Mouse (Mus musculus) forebrain, embryonic 13.5 days (tissue): ENCODE results near the gene Stk36. TPM values are rescaled to one million over a fixed set of nuclear protein-coding genes. Genes with fewer than 3 reads are reported as not detected.

Experiments used
- ATAC-seq: fragments of 200-750 bp; cut with Nextera tagmentation; 2 replicates; pipeline ENCODE4 v1.8.0; 2017
- H3K27ac ChIP-seq: fragments of 300-500 bp; sonication (generic); 2 replicates; pipeline ENCODE4 v1.5.1; 2015; ENCODE audit warnings: inconsistent platforms, mild to moderate bottlenecking, moderate library complexity
- H3K27me3 ChIP-seq: fragments of 300-500 bp; sonication (generic); 2 replicates; pipeline ENCODE4 v1.6.1; 2015; ENCODE audit warnings: mild to moderate bottlenecking, inconsistent platforms
- H3K36me3 ChIP-seq: fragments of 300-500 bp; sonication (generic); 2 replicates; pipeline ENCODE4 v1.6.1; 2015; ENCODE audit warnings: mild to moderate bottlenecking, inconsistent platforms; ENCODE audit not compliant: poor library complexity, severe bottlenecking
- H3K4me1 ChIP-seq: fragments of 300-500 bp; sonication (generic); 2 replicates; pipeline ENCODE4 v1.6.1; 2015; ENCODE audit warnings: inconsistent platforms
- H3K4me2 ChIP-seq: fragments of 300-500 bp; sonication (generic); 2 replicates; pipeline ENCODE4 v1.6.1; 2015; ENCODE audit warnings: inconsistent platforms, mild to moderate bottlenecking, moderate library complexity
- H3K4me3 ChIP-seq: fragments of 300-500 bp; sonication (generic); 2 replicates; pipeline ENCODE4 v1.5.1; 2015; ENCODE audit warnings: mild to moderate bottlenecking, inconsistent platforms
- H3K9ac ChIP-seq: fragments of 300-500 bp; sonication (generic); 2 replicates; pipeline ENCODE4 v1.6.1; 2015; ENCODE audit warnings: mild to moderate bottlenecking, inconsistent platforms
- H3K9me3 ChIP-seq: fragments of 300-500 bp; sonication (generic); replicated peaks from 2 replicates; pipeline ENCODE4 v1.6.1; 2016; ENCODE audit warnings: inconsistent platforms
- WGBS: fragments of 180-500 bp; shearing (Covaris S2); methylation state at CpG from one replicate; pipeline ENCODE4 v1.1.7; 2015; 5-methylcytosine and 5-hydroxymethylcytosine counted together
- microRNA-seq: library from miRNA; unstranded; fragments of <30 nt; microRNA quantifications from one replicate; pipeline ENCODE4, GENCODE M21; 2016
- polyA plus RNA-seq: library from polyadenylated mRNA; unstranded; fragments of >200 nt; fragmentation: Nextera tagmentation; extraction: Ambion mirVana; gene quantifications from 2 replicates; pipeline ENCODE4 v1.2.1, GENCODE M21; 2015

Stk36 gene
- polyA plus RNA-seq, 1 experiment from 2014 or later = 24.7 TPM

- no peak for ATAC-seq
- Histone ChIP-seq H3K27ac (no peak overlapping the region), H3K4me1 (0 out of 2 replicates have a peak, but pooled peaks cover 6% of the 10 kb centered on the region), H3K9me3 (no peaks in the 10 kb centered on the region), H3K36me3 (peaks cover 57% of the 10 kb centered on the region), H3K4me3 (no peak overlapping the region), H3K4me2 (no peak overlapping the region), H3K9ac (no peak overlapping the region), H3K27me3 (no peaks in the 10 kb centered on the region)
- 95% methylated on average over 1 of the region's 1 CpGs for WGBS
Observed at GRCm38 (mm10) chr1:74677843-74678242, 76.6 kb downstream of the Stk36 start.

Small RNA genes within 50 kb of the gene (microRNA-seq; reads per million reads assigned to microRNA genes)
- not detected for gene Gm25035

Other genes starting within 250 kb of the Stk36 start
- gene Catip, start 239.3 kb upstream of the Stk36 start, polyA plus RNA-seq = 0.45 and 0.79 TPM in 2 replicates
- gene Slc11a1, start 226.2 kb upstream of the Stk36 start, polyA plus RNA-seq = 1.1 and 1.9 TPM in 2 replicates
- 23.6 and 26.6 TPM in 2 replicates for gene Ctdsp1, start 209.9 kb upstream of the Stk36 start, polyA plus RNA-seq
- gene Vil1, start 192.1 kb upstream of the Stk36 start, polyA plus RNA-seq = 0.18 and 0.28 TPM in 2 replicates
- 64.2 and 68.6 TPM in 2 replicates for gene Cnot9, start 95.4 kb upstream of the Stk36 start, polyA plus RNA-seq
- 1.6 and 1.9 TPM in 2 replicates for gene Plcd4, start 58.6 kb upstream of the Stk36 start, polyA plus RNA-seq
- gene Usp37, start 57.2 kb upstream of the Stk36 start, polyA plus RNA-seq = 35.8 and 38.5 TPM in 2 replicates
- gene Zfp142, start 13.2 kb upstream of the Stk36 start, polyA plus RNA-seq = 9.2 and 9.3 TPM in 2 replicates
- 20.5 and 22.7 TPM in 2 replicates for gene Bcs1l, start 13.2 kb upstream of the Stk36 start, polyA plus RNA-seq
- gene Rnf25, start within 50 bp of the Stk36 start, polyA plus RNA-seq = 38.8 and 42.8 TPM in 2 replicates
- 16.7 and 21.2 TPM in 2 replicates for gene Ttll4, start 60.3 kb downstream of the Stk36 start, polyA plus RNA-seq
- gene Cyp27a1, start 112.1 kb downstream of the Stk36 start, polyA plus RNA-seq = 0.81 and 1.4 TPM in 2 replicates
- gene Prkag3, start 147.8 kb downstream of the Stk36 start, polyA plus RNA-seq = not detected in 2 replicates
- gene Wnt6, start 170.4 kb downstream of the Stk36 start, polyA plus RNA-seq = 0.73 and 0.92 TPM in 2 replicates
- gene Wnt10a, start 190.1 kb downstream of the Stk36 start, polyA plus RNA-seq = 0.29 and 0.63 TPM in 2 replicates